Mouse (Mus musculus) liver, postnatal 0 days (tissue): ENCODE results near the gene Aarsd1.

ENCODE experiments used
- CTCF ChIP-seq: sonication (generic); IDR thresholded peaks from 2 replicates; pipeline ENCODE4 v1.5.1; 2016; ENCODE audit warnings: antibody characterized with exemption, low read depth
- EP300 ChIP-seq: IDR thresholded peaks from 2 replicates; pipeline ENCODE4 v1.6.1; 2016; ENCODE audit warnings: antibody characterized with exemption, low read depth, mild to moderate bottlenecking

DNA sequence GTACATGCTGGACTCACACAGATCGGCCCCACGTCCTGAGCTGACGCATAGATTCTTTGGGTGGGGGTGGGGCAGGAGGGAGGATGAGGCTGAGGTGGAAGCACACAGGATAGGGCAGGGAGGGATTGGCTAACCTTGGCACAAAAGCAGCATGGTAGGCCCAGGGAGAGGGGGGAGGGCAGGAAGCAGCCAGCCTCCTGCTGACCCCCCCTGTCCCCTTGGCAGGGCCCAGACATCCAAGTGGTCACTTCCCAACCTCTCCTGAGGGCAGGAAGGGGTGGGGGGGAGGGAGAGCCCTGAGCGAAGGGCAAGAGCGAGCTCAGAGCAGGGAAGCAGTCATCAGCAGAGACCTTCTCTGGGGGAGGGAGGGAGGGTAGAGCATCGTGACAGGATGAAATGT lies 42.3 kb upstream of the Aarsd1 start:
- TF ChIP-seq CTCF (no peak), EP300 (no peak)
